Mouse (Mus musculus) urinary bladder, postnatal 4 days (tissue): ENCODE measurements at regions not wholly inside any gene's neighbourhood (a gene's known extent, or its start where the extent isn't known, plus 50 kb on each side); places are given as distances from the start of the nearest gene placed in this dataset.
A peak's percentile ranks its signal among the peaks of the same experiment; 100 is the strongest.

Experiments
- DNase-seq, 2 experiments: peaks; one replicate each; pipeline ENCODE4 v3.0.0; 2021 to 2022; ENCODE audit warnings: low spot score in 2 of 2

DNA sequence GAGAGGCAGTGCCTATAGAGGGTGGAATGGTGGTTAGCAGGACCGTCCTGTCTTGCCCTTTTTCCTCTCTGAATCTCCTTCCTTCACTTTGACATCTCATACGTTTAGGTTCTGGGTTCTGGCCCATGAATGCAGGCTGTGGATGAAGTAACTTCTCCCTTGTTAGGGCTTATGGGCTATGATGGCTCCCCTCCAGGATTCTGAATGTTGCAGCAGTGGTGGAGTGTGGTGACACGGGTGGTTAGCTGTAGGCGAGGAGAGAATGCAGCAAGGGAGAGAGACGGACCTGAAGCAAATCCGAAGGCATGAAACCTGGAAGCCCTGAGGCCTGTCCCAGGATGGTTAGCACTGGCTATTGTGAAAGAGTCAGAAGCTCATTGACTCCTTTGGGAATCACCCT, 204.4 kb upstream of the Gm5148 start:
- no peak for DNase-seq

DNA sequence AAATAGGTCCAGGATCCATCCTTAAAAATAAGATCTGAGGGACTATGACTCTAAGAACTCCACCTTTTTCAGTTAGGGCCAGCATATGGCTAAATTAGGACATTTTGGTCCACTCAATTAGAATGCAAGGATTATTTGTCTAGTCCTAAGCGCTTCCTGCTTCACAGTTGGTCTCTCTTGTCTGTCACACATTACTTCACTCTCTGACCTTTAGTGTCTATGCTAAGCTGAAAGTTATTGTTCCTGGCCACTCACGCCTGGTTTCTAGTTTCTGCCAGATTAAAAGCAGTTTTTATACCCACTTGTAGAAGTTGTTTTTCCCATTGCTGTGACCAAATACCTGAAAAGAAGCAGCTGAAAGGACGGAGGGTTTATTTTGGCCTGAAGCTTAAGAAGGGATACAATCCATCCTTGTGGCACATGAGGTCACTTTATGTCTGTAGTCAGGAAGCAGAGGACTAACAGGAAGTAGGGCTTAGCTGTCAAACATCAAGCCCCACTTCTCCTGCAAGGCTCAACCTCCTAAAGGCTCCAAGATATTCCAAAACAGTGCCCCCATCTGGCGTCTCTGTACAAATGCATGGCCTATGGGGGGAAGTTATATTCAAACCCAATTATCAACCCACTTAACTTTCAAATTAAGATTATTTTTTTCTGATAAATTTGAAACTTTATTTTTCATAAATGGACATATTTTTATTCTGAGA, 195.3 kb upstream of the Gm5148 start:
- DNase-seq, result no peak

DNA sequence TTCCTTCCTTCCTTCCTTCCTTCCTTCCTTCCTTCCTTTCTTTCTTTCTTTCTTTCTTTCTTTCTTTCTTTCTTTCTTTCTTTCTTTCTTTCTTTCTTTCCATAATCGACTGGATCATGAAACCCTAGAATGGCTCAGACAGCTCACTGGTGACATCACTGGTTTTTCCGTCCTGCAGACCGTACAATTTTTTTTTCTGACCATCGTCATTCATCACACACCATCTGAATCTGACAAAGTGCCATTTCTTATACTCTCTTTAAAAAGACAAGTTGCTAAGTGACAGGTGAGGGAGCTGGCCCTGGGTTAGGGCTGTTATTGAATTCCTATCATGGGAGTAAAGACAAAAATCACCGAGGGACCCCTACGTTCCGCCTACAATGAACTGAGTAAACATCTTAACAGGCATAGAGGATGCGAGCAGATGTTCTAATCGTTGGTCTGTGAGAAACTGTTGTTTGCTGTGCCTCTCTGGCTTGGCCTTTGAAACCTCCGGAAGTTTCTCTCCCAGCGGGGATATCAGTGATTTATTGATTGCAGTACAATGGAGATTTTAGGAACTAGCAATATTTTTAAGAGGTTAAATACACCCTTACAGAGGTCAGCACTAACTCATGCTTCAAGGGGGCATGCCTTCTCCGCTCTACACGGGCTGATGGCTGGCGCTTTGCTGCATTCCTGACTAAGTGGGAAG, 192.6 kb upstream of the Gm5148 start:
- no peak for DNase-seq

DNA sequence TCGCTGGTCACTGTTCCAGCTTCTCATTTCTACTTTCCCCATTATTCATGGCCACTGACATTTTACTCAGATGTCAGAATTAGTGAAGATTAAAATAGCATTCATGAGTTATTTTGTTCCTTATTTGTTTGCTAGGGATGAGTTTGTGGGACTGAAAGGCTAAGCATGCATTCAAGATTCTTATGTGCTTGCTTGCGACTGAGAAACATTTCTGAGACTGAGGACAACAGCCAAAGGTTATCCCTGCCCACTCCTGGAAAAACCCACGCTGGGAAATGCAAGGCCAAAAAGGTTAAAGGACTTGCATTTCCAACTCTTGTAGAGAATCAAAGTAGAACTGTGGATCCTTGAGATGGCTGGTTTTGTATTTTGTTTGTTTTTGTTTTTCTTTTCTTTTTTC, 192.0 kb upstream of the Gm5148 start:
- DNase-seq, result no peak

DNA sequence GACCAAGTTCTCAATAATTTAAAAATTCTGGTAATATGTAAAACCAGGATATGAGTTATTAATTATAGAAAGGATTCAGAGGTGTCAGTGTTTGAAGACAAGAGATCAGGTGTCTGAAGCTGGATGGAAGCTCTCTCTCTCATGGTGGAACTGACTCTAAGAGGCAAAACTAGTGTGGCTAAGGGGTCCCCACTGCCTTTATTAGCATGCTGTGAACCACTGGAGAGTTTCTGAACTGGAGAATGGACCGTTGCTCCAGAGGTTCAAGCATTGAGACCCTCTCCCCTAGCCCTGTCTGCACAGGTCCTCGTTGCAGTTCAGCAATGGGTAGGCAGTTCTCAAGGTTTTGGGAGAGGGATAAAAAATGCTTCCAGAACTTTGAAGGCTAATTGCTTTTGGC, 191.4 kb upstream of the Gm5148 start:
- no peak for DNase-seq

DNA sequence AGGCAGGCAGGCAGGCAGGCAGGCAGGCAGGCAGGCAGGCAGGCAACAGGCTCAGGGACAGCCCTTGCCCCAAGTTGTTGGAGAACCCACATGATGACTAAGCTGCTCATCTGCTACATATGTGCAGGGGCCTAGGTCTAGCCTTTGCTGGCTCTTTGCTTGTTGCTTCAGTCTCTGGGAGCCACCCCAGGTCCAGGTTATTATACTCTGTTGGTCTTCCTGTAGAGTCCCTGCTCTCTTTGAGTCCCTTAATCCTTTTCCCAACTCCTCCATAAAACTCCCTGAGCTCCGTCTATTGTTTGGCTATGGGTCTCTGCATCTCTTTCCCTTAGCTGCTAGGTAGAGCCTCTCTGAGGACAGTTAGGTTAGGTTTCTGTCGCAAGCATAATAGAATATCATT, 189.8 kb upstream of the Gm5148 start:
- DNase-seq, result no peak

DNA sequence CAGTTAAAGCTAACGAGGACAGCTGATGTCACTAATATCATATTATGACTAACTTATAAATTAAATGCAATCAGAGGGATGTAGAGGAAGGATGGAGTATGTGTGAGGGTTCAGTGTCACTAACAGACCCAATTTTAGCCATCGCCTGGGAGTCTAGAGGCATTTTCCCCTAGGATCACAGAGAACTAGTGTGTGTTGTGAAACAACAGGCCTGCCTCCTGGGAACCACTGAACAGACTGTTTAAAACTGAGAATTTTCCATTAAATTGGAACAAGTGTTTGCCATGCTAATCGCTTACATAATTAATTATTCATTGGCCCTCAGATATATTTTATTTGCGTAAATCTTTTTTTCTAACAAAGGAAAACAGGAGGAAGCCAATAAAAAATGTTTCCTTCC, 185.5 kb upstream of the Gm5148 start:
- no peak for DNase-seq

DNA sequence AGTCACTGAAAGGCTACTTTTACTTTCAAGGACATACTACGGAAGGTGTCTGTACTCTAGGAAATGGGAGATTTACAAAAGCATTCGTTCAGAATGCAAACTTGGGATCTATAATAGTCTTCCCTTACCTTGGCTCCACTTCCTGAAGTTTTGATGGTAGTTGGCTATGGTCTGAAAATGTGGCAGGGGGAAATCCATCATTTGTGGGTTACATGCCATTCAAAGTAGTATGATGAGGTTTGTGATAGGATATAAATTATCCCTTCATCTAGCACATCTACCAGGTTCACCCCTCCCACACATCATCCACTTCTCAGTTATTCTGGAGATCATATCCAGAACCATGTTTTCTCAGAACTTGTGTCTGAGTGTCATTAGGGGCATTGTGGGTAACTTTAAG, 184.7 kb upstream of the Gm5148 start:
- DNase-seq, result no peak

DNA sequence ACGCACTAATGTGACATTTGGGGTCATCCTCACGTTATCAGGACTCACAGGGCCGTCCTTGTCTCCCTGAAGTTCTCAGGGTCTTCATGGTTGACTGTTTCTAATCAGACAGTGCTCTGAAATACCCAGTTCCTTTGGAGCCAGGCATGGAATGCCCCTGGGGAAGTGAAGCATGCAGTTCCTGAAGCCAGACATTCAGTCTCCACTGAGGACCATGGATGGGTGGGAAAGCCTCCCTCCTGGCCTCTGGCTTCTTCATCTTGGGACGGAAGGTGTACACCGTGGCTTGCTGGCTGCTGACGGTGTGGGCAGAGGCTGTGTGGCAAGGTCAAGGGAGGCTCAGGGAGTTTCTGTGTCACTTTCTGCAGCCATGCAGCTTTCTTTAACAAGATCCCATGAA, 184.2 kb upstream of the Gm5148 start:
- no peak for DNase-seq

DNA sequence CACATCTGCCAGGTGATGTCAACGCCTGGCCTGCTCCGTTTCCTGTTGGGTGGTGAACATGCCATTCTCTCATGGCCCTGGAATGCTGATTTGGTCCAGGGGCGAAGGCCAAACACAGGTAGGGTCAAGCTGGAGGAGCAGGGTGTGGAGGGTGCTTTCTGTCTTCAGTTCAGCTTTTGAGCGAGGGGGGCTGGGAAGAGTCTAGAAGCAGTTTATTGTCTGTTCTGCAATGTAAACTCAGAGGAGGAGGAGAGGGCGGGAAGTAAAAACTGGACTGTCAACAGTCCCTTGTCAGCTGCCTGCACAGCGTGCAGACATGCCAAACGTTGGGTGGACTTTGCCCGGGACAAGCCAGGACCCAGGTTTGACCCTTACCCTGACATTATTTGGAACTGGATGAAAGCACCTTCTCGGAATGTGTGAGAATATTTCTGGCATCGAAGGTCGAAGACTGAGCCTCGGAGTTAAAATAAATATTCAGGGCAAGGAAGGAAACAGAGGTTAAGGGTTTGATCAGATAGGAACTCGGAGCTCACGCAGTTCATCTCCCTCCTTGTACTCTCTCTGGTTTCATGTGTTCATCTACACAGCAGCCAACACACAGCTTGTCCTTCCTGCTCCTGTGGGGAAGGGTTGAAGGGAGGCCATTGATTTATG, 183.3 kb upstream of the Gm5148 start:
- peak; percentile 41 to 61 for DNase-seq

DNA sequence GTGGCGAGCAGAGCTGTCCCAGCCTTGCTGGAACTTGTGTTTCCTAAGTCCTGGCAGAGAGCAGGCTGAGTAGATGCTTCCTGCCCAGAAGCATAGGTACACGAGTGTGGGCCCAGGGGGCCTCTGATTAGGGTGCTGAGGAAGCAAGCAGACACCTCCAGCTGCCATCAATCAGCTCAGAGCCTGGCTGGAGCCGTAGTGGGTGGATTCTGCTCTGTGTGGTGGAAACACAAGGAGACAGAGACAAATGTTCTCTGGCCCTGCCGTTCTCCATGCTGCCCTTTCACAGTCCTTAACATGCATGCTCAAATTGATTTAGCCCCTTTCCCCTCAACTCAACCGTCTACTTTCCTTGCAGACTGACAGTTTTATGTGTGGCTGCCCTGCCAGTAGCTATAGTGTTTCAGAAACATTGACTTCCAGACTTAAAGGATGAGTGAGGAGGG, 182.5 kb upstream of the Gm5148 start:
- DNase-seq, result peak; percentile 26 to 62

DNA sequence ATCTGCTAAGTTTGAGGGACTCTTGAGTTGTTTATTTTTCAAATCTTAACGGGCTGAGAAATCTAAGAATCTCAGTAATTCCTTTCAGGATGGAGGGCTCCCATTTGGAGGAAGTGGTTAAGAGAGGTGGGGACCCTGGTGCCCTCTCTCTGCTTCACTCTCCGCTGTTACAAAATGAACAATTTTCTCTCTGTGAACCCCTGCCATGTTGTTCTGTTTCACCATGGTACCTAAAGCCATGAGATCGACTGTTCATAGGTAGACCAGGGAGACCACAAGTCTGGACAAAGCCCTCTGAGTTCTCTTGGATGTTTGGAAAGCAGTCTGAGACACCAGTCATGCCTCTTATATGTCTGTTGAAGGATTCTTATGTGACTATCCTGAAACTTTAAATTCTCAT, 179.9 kb upstream of the Gm5148 start:
- no peak for DNase-seq

DNA sequence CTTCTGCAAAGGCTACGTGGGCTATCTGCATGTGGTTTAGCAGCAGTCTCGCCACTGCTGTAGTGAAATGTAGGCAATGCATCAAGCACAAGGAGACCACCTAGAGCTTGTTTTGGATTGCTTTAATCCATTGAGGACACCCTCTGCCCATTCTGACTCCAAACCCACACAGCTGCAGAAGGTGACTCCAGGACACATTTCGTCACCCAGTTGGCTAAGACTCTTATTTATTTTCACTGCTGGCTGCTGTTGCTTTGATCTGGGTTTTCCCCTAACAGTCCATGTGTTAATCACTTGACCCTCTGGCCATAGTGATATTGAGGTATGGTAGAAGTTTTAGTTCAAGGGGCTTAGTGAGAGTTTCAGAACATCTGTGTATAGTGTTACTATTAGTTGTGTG, 179.2 kb upstream of the Gm5148 start:
- no peak for DNase-seq

DNA sequence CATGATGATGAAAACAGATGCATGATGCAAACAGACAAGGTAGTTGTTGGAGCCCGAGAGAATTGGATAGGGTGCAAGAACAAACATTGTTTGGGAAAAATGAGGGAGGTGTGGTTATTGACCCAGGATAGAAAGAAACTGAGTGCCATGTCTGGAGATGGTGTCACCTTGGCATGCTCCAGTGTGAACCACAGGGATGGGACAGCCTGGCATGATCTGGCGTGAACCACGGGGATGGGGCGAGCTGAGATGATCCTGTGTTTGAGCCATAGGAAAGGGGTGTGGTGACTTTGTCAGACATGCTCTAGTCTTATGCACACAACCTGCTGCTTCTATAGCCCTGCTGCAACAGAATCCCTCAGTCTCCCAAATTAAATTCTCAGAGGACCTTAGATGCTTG, 178.7 kb upstream of the Gm5148 start:
- no peak for DNase-seq

DNA sequence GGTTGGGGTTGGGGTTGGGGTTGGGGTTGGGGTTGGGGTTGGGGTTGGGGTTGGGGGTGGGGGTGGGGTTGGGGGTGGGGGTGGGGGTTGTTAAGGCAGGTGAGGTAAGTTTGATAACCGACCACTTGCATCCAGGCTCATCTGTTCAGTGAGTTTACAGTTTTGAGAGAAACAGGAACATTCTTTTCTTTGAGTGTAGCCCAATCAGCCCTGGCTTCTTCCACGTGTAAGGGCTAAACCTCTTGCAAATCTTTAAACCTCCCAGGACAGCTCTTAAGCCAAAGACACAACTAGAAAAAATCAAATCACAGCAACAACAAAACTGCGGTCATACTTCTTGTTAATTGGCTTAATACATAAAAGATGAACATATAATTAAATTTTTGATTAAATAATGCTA, 173.1 kb upstream of the Gm5148 start:
- DNase-seq, result no peak

DNA sequence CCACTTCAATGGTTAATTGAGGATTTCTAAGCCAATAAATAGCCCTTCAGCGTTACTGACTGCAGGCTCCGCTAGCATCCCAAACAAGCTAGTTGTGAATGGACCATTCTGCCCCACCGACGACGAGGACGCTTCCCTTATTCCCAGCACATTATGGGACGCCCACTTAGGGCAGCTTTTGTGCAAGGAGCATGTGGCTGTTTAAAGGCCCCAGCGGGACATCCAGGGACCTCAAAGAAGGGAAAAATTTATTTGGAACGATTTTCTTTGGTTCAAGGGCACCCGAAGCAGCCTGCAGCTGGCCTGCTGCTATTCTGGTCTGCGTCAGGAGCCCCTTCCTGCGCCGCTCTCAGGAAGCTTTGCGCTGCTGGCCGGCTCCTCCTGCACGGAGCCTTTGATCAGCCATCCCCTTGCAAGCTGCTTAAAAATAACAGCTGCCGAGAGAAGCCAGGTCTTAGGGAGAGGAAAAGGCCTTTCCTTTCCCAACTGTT, 172.6 kb upstream of the Gm5148 start:
- DNase-seq, result peak in 1 of 2 experiments; percentile 43

DNA sequence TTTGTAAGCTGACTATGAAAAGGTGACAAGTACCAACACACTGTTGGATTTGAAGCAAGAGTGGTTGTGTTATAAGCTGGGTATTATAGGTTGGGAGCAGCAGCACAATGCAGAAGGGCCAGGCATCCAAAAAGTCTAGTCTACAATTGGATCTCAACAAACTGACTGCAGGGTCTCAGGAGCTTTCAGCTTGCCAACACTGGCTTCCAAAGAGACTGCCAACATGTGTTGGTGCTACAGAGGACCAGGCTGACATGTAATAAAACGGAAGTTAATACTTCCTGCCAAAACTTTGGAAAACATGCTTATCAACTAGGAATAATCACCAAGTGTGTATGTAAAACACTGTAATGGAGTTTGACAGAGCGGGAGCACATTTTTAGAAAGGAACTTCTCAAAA, 170.3 kb upstream of the Gm5148 start:
- no peak for DNase-seq

DNA sequence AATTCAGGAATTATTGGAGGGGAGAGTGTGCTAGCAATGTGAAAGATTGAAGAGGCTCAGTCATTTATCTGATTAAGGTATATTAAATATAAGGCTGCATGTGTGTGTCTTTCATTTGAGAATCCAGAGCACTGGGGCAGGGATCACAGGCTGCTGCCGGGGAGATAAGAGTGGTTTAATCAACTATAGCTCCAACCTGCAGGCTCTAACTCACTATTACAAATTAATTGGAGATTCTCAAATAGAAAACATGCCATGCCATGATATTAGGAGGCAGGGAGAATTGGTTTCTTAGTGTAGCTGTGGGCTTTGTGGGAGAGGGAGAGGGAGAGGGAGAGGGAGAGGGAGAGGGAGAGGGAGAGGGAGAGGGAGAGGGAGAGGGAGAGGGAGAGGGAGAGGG, 165.9 kb upstream of the Gm5148 start:
- no peak for DNase-seq

DNA sequence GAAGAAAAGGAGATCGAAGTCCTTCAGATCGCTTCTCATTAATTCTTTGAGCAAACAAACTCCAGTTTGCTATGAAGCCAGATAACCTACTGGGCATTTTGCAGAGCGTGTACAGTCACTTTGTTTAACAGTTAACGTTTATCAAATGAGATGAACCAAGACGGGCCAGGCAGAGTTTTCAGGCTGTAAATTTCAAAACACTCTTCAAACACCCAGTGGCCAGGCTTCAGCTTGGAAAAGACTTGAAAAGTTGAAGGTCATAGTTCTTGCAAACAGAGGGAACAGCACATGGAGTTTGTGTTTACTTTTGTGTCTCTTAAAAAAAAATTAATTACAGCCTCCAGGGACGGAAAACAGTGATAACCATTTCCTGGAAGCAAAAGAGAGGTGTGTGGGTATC, 164.2 kb upstream of the Gm5148 start:
- no peak for DNase-seq

DNA sequence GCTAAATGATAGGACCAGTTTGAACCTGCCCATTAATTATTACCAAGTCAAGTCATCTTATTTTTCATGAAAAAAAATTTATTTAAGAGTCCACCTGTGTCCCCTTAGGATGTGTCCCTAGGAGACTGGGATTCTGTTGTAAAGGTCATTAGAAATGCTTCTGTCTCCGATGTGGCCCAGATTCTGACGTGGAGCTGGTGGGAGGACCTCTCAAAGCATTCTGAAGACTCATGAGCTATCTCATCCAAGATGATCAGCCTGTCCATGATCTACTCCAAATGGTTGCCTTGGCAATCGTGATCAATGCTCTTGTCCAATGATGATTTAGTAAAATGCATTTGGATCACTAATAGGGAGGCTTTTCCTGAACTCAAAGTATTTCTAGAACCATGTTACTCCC, 163.4 kb upstream of the Gm5148 start:
- no peak for DNase-seq

DNA sequence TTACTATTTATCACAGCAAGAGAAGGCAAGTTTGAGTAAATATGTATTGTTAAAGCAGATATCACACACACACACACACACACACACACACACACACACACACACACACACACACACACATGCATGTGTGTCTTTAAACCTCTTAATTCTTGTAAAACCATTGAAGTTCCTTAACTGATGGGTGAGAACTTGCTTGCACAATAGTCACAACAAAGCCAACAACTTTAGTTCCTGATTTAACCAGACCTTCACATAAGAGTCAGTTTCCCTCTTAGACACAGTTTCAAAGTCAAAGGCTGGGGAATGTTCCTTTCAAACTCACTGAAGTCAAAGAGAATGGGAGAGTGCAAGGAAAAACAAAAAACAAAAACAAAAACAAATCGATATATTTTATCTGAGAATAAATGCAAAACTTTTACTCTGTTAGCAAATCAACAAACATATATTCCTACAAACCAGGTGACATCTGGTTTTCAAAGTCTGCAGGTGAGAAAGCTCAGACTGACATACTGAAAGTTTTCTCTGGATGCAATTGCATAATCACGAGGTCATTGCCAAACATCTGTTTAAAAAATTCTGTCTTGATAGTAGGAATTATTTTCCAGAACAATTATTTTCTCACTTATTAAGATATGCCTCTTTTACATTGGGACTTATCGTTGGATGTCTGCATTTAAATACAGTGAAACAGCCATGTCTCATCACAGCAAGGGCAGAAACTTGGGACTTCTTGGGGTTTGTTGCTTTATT, 162.6 kb upstream of the Gm5148 start:
- no peak for DNase-seq

DNA sequence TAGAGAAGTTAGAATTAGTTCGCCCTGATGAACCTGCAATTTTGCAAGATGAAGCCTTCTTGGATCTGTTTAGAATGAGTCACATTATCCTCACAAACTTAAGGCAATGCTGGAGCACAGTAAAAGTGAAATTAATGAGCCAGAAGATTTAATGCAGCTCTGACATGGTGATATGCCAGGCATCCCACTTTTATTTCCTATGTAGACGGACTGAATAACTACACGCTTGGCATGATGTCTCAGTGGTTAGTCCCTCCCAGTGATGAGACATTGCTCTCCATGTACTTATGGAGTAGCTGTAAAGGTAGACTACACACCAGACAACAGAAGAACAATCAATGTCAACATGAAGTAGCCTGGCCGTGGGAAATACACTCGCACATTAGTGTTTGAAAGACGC, 161.5 kb upstream of the Gm5148 start:
- DNase-seq, result no peak
